Mouse (Mus musculus) heart, postnatal 14 days (tissue): Measurements from ENCODE around the gene Mef2c. TPM values are rescaled to one million over a fixed set of nuclear protein-coding genes. Genes with fewer than 3 reads are reported as not detected.

Experiments
- DNase-seq, 2 experiments: peaks; one replicate each; pipeline ENCODE4 v3.0.0; 2021 to 2022
- intact Hi-C: fragments of 180-260 bp; cut with DNase I; formaldehyde crosslinking; loops from one replicate; pipeline ENCODE4 v1.15.1; 2025
- total RNA-seq, 2 experiments: library from RNA; stranded (reverse); gene quantifications; 2 replicates each; pipeline ENCODE4 v1.2.3; 2021

Gene Mef2c
- total RNA-seq, 2 experiments from 2014 or later, result 67.9 to 74.7 TPM

GRCm38 (mm10) chr13:83566834-83567534 is 63.1 kb downstream of the Mef2c start:
- no peak for DNase-seq
- intact Hi-C loops, result no loop called here

GRCm38 (mm10) chr13:83567681-83568080 is 63.8 kb downstream of the Mef2c start:
- intact Hi-C loops, result no loop called here
- no peak for DNase-seq

- intact Hi-C loops, result no loop called here
- DNase-seq, result no peak
Observed at GRCm38 (mm10) chr13:83568759-83569256, 65.0 kb downstream of the Mef2c start.

- DNase-seq, result peak; percentile 52 to 61
- intact Hi-C loops, result loop anchor here (2.0 to 5.0 kb wide), 2 partner anchors 35 to 47 kb away; no protein-coding TSS in a partner anchor
Observed at GRCm38 (mm10) chr13:83571973-83572447, 68.2 kb downstream of the Mef2c start.

GRCm38 (mm10) chr13:83572469-83572868 is 68.6 kb downstream of the Mef2c start:
- no peak for DNase-seq
- intact Hi-C loops, result loop anchor here (2.0 to 5.0 kb wide), 2 partner anchors 35 to 48 kb away; no protein-coding TSS in a partner anchor

- peak in 1 of 2 experiments; percentile 28 for DNase-seq
- intact Hi-C loops, result loop anchor here (2.0 to 5.0 kb wide), 2 partner anchors 34 to 49 kb away; no protein-coding TSS in a partner anchor
Observed at GRCm38 (mm10) chr13:83573327-83573726, 69.5 kb downstream of the Mef2c start.

DNA sequence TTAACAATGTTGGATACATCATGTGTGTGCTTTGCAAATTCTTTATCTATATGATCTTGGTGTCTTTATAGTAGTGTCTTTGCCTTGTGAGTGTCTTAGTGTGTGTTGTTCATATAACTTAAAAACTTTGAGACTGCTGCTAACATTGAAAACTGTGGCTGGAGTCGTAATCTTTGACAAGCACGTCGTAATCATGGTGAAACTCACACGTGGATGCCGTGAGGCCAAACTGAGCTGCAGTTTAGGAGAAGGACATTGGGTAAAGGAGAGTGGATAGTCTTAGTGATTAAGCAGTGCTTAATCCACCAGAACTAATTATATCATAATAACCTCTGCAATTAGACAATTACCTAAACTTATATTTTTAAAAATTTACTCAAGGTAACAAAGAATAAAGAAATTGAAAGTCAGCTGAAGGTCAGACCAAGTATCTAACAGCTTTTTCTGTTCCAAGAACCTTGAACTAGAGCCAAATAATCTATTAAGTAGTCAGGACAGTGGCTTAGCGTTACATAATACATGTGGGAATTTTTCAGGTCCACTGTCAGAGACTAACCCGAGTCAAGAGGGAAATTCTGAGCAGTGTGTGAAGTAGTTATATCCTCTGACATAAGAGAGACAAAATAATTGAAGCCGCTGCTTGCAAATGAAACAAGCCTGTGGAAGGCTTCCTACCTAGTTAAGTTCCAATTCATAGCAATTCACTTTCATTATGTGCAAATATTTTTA is 70.2 kb downstream of the Mef2c start:
- DNase-seq, result no peak
- intact Hi-C loops, result loop anchor here (2.0 to 5.0 kb wide), 2 partner anchors 33 to 49 kb away; no protein-coding TSS in a partner anchor

DNA sequence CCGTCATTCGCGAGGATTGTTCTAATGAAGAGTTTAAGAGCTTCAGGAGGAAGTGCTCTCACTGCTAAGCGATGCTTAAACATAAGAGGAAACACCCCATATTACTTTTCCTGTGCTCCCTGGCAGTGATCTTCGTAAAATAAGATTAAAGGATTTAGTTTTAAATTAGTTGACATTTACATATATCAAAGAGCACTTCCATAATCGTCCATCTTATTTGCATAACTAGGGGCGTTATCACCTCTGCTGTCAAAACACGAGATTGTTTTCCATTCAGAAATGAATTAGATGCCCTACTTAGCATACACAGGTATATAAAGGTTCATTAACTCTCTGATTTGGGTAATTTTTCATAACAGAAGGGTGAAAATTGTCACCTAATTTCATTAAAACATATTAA is 71.0 kb downstream of the Mef2c start:
- DNase-seq, result no peak
- intact Hi-C loops, result loop anchor here (5.0 kb wide), 1 partner anchor 32 kb away; no protein-coding TSS in a partner anchor

GRCm38 (mm10) chr13:83579410-83579809 is 75.6 kb downstream of the Mef2c start:
- no peak for DNase-seq
- intact Hi-C loops, result no loop called here

DNA sequence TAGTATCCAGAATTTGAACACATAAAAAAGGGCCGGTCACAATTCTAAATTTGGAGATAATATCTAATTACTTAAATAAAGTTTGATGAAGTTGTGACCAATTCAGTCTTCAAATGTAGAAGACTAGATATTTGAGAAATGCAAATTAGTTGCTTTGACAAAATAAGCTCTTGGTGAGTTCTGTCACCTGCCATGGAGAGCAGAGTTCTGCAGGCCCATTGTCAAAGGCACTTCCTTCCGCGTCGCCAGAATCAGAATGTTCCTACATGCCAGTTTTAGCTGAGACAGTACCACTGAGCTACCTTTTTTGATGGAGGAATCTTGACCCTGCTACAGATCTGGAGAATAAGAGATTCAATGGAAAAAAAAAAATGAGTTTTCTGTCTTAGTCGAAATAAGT is 77.0 kb downstream of the Mef2c start:
- DNase-seq, result no peak
- intact Hi-C loops, result no loop called here

GRCm38 (mm10) chr13:83582564-83582963 is 78.7 kb downstream of the Mef2c start:
- no peak for DNase-seq
- intact Hi-C loops, result no loop called here

DNA sequence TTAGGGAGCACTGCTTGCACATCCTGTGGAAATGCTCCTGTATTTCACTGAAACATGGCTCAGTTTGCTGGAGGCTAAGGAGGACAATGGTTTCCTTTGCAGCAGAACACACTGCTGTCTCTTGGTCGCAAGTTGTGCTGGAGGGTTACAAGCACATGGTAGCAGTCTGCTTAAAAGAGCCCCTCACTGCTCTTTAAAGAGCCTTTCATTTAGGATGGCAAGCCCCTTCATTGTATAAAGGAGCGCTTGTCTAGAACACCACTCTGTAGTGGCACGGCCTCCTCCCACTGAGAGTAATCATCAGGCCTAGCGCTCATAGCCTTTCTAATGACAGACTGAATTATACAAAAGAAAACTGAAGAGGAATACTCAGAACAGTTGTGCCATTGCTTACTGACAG is 80.0 kb downstream of the Mef2c start:
- intact Hi-C loops, result no loop called here
- no peak for DNase-seq

GRCm38 (mm10) chr13:83585359-83585758 is 81.5 kb downstream of the Mef2c start:
- no peak for DNase-seq
- intact Hi-C loops, result no loop called here

DNA sequence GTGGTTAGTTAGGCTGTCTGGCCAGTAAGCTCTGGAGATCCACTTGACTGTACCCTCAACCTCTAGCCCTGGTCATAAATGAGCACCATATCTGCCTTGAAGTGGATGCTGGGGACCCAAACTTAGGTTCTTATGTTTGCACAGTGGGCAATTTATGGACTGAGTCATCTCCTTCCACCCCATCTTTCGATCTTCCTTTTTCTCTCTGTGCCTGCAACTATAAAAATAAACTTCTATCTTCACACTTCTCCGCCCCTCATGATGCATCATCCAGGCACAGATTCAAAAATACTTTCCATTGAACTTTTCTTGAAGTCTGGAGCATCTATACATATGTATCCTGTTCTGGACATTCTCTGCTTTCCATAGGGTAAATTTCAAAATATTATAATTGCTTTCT is 84.4 kb downstream of the Mef2c start:
- intact Hi-C loops, result no loop called here
- DNase-seq, result no peak

GRCm38 (mm10) chr13:83590886-83591285 is 87.1 kb downstream of the Mef2c start:
- intact Hi-C loops, result no loop called here

DNA sequence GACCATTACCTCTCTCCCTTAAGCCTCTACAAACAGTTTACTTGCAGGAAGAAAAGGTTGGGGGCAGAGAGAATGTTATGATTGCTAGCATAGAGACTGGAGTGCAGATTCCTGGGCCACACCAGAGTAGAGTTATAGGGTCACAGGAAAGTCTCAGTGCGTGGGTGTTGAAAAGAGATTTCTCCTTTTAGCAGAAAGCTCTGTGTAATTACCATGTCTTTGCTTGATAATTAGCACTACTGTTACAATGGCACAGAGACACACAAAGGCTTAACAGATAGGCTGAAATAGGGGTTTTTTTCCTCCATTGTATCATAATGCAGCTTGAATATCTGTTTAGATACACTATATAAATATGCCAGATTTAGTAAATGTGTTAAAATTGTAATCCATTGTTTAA is 91.6 kb downstream of the Mef2c start:
- no peak for DNase-seq
- intact Hi-C loops, result no loop called here

More at GRCm38 (mm10) chr13:83590886-83591285, 87.1 kb downstream of the Mef2c start:
- no peak for DNase-seq

- DNase-seq, result no peak
- intact Hi-C loops, result no loop called here
Observed at GRCm38 (mm10) chr13:83596989-83597738, 93.3 kb downstream of the Mef2c start.

DNA sequence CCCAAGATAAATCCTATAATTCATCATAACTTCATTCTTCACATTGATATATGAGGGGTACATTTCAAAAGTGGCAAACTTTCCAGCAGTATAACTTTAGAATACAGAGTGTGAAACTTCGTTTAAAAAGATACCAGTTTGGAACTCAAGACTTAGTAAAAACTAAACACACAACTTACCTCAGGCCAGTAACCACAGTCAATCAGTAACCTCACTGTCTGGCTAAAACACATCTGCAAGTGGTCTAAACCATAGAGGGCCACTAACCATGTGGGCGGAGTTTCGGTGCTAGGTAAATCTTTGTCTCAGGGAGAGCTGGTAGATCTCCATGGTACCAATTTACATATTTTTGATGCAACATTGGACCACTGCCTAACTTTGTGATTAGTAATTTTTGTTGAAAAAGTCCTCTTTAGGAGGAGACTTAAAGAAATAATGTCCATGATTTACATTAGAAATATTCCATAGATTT is 93.9 kb downstream of the Mef2c start:
- intact Hi-C loops, result no loop called here
- no peak for DNase-seq

DNA sequence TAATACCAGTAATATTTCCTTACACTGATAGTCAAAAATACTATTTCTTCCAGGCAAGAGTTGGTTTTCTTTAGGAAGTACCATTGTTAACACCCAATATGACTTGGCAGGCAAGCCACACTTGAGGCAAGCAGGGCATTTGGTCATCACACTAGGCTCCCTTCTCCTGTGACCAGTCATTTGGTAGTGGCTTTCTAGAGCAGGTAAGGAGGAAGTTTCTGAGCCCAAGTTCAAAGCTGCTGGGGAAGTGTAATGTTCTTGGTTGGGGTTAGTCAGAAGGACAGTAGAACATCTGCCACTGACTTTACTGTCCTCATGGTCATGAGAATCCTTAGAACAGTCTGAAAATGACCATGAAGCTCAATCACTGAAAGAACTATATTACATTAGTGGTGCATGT is 96.5 kb downstream of the Mef2c start:
- no peak for DNase-seq
- intact Hi-C loops, result loop anchor here (10.0 kb wide), 1 partner anchor 76 kb away; no protein-coding TSS in a partner anchor

DNA sequence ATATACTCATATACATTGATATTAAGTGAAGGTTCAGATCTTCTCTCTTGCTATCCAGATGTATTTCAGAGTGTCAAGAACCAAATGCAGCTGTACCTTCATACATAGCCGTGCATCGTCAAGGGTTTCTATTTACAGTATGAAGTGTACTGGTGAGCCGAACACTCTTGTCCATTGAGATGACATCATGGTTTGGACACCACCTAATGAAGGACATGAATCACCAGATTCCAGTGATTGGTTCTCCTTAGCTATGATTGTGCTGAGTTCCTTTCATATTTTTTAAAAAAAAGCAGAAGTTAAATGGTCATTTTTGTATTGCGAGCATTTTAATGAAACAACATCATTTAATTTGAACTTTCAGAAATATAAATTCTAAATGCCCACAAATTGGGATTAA is 97.9 kb downstream of the Mef2c start:
- no peak for DNase-seq
- intact Hi-C loops, result loop anchor here (10.0 kb wide), 1 partner anchor 77 kb away; no protein-coding TSS in a partner anchor
